Mouse (Mus musculus): ENCODE data around the gene Ddah2.

Gene Ddah2

DNA sequence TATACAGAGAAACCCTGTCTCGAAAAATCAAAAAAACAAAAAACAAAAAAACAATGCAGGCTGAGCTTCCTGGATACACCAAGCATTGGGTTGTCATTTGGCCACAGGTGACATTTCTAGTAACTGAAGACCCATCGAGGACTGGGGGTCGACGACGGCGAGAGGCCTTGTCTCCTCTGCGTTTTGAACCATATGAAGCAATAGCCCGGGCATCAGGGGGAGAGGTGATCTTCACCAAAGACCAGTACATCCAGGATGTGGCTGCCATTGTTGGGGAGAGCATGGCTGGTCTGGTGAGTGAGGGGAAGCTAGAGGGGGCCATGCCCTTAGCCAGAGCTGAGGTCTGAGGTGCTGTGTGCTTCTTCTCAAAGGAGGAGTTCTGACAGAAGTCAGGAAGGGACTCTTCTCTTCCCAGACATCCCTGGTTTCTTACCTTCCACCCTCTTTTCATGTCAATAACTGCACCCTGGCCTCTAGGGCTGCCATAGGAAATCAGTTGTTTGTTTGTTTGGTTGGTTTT is 36.2 kb upstream of the Ddah2 start:
- TF ChIP-seq GATA4 (IDR thresholded peaks at IDR 0.05; ENCODE audit: insufficient replicate concordance, low read length): no peak

DNA sequence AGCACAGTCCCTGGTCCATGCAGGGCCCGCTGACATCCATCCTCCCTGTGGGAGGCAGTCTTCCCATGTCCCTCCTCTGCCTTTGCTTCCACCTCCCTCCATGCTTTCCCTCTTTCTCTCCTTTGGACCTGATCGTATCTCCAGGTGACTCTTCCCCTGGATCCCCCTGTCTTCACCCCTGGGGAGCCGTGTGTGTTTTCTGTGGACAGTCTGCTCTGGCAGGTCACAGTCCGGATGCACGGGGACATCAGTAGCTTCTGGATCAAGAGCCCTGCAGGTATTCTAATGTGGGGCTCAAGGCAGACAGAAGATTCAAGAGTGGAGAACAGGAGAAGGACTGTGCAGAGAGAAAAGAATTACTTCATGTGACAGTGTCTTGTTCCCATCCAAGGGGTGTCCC is 35.6 kb upstream of the Ddah2 start:
- no peak for TF ChIP-seq GATA4 (IDR thresholded peaks at IDR 0.05; ENCODE audit: insufficient replicate concordance, low read length)

DNA sequence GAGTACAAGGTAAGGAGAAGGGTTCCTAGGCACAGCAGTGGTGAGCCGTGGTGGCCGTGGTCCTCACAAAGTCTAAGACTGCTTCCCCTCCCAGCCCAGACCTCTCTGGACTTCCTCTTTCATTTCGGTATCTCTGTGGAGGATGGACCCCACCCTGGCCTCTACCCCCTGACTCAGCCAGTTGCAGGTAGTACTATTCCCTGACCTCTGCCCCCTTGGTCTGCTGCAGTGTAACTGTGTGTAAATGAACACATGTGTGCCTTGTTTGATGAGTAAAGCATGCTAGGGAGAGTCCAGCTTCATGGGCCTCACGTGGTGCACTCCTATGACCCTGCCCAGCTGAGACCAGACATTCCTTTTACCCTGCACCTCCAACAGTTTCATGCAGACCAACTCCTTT is 35.1 kb upstream of the Ddah2 start:
- no peak for TF ChIP-seq GATA4 (IDR thresholded peaks at IDR 0.05; ENCODE audit: insufficient replicate concordance, low read length)

DNA sequence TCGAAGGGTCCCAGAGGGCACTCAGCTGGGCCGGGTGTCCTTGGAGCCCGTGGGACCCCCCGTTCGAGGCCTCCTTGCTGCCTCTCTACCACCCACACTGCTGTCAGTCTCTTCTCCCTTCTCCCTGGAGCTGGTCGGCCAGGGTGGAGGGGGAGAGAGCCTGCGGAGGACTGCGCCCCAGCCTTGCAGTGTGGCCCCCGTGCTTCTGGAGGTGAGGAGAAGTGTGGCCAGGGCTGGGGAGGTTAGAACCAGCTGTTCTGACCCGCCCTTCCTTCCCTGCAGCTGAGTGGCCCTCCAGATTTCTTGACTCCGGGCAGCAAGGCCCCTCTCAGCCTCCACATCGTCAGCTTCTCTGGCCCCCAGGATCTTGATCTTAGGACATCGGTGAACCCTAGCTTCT is 34.6 kb upstream of the Ddah2 start:
- TF ChIP-seq GATA4 (IDR thresholded peaks at IDR 0.05; ENCODE audit: insufficient replicate concordance, low read length): no peak

DNA sequence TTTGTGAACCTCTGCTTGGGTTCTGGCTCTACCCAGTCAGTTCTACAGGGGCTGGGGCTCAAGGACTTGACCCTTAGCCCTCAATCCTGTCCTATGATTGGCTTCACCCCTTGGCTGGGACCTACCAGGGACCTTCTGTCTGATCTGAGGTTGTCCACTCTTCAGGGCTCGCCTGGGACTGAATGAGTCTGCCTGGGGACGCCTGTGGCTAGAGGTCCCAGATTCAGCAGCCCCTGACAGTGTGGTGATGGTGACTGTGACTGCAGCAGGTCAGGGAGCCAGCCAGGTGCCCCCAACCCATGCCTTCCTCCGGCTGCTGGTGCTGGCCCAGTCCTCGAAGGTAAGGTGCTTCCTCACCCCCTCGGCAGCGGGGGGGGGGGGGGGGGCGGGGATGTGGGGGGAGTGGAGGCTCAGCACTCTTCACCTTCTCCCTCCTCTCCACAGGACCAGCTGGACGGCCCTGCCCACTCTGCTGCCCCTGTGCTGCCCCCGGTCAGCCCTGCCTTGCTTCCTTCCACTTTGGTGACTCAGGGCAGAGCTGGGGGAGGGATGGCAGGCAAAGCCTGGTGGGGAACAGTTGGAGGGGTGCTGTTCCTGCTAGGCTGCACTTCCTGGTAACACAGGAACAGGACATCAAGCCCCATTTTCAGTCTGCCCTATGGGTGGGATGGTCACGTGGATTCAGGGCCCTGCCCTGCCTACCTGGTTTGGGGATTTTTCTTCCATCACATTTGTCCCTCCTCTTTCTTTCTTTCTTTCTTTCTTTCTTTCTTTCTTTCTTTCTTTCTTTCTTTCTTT is 33.9 kb upstream of the Ddah2 start:
- no peak for TF ChIP-seq GATA4 (IDR thresholded peaks at IDR 0.05; ENCODE audit: insufficient replicate concordance, low read length)

DNA sequence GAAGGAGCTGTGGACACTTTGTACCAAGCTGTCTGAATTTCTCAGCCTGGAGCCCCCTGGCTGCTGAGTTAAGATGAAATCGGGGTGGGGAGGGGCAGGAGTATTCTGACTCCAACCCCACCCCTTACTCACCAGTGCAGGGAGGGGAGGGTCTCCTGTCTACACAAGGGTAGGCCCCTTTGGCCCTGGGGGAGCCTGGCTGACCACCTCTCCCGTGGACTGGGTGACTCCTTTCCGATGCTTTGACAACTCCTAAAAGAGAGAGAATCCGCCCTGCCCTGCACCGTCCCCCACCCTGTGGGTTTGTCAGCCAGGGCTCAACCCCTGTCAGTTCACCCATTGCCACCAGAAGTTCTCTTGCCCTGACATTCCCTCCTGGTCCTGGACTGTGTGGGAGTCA is 32.6 kb upstream of the Ddah2 start:
- TF ChIP-seq GATA4 (IDR thresholded peaks at IDR 0.05; ENCODE audit: insufficient replicate concordance, low read length): no peak

DNA sequence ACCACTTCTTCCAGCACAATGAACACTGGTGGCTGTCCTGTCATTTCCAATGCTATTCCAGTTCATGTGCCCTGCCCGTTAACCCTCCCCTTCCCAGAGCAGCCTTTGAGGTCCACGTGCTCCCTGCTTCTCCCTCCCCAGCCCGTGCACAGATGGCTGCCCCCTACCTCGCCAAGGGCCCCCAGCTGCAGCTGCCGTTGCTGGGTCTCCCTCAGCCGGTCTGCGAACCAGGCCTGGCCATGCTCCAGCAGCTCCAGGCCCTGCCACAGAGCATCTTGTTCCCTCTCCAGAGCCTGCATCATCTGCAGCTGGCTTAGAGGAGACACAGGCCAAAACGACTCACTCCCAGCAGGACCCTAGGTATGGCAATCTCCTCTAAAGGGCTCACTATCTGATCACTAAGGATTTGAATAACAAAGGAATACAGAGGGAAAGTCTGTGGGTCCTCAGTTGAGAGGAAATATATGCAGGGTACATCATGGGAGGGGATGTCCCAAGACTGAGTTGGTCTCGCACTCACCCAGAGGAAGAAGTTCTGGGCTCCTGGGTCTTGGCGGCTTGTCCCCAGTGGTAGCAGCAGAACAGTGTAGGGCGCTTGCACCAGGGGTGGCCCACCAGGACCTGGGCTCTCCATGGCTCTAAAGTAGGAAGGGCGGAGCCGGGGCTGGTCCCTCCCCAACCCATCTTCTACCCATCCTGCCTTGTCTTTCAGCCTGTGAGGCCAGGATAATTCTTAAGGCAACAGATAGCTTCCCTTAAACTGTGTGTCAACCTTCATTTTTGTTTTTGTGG is 31.4 kb upstream of the Ddah2 start, which contains the start of gene Sapcd1:
Sapcd1 (minus strand) TSS at position 740 of the 792 bp plus-strand sequence.
- no peak for TF ChIP-seq GATA4 (IDR thresholded peaks at IDR 0.05; ENCODE audit: insufficient replicate concordance, low read length)

DNA sequence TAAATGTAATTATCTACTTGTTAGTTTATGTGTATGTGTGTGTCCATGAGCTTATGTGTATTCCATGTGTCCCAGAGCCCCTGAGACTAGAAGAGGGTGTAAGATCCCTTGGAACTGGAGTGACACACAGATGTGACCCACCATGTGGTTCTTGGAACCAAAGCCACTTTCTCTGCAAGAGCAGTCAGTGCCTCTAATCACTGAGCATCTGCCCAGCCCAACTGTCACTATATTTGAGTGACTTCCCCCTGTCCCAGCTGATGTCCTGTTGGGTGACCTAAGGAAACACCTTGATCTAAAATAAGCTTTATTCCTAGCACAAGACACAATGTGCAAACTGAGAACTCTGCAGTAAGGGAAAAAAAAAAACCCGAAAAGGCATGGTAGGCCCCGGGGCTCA is 30.5 kb upstream of the Ddah2 start:
- TF ChIP-seq GATA4 (IDR thresholded peaks at IDR 0.05; ENCODE audit: insufficient replicate concordance, low read length): no peak

DNA sequence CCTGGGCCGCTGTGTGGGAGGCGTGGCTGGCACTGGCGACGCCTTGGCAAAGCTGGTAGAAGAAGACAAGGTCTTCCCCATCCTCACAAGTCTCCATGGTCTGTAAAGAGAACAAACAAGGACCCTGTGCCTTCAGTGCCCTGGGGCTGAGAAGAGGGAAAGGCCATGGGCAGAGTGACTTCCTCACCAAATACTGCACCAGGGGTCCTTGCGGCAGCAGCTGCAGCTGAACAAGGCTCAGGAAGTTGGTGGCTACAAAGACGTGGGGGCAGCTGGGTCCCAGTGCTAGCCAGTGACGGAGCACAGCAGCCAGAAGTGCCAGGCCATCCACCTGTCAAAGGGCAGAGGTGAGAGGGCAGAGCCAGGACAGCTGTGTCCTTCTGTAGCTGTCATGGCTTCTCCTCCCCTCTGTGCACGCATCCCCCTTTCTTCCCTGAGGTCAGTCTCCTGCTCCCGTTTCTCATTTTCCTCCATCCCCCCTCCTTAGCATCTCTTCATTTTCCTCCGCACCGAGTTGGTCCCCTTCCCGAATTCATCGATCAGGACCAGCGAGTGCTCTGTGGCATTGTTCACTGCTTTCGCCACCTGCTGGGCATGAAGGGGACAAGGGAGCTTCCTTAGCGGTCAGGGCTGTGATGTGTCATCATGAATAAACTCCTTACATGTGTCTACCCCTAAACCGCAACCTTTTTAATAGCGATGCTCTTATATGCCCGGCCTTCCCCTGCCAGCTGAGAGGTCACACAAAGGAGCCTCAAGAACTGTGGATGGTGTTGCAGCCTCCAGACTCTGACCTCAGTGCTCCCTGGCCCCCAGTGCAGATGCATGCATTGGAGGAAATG is 28.9 kb upstream of the Ddah2 start:
- TF ChIP-seq GATA4 (IDR thresholded peaks at IDR 0.05; ENCODE audit: insufficient replicate concordance, low read length): no peak

DNA sequence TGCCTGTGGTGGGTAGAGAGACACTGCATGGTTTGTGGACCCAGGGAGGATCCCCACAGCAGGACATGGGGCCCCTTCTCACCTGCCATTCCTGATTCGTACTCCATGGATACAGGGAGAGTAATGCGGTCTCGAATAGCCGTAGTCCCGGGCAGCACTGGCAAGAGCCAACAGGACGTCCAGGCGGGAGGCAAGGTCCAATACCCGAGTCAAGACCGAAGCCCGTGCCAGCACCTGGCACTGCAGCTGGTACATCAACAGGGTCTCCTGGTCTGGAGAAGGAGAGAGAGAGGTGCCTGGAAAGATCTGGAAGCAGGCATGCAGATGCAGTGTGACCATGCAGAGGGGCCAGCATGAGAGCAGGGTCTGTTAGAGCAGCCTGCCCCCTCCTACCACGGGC is 27.6 kb upstream of the Ddah2 start:
- no peak for TF ChIP-seq GATA4 (IDR thresholded peaks at IDR 0.05; ENCODE audit: insufficient replicate concordance, low read length)

DNA sequence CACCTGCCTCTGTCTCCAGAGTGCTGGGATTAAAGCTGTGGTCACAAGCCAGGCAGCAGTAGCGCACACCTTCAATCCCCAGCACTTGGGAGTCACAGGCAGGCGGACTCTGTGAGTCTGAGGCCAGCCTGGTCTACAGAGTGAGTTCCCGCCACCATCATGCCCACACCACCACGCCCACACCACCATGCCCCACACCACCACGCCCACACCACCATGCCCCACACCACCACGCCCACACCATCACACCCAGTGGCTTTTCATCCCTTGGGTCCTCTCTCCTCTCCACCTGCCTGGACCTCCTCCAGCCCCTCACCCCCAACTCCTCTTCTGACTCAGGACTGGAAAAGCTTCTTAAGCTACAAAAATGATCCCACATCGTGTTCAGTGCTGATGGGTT is 27.0 kb upstream of the Ddah2 start:
- TF ChIP-seq GATA4 (IDR thresholded peaks at IDR 0.05; ENCODE audit: insufficient replicate concordance, low read length): no peak

DNA sequence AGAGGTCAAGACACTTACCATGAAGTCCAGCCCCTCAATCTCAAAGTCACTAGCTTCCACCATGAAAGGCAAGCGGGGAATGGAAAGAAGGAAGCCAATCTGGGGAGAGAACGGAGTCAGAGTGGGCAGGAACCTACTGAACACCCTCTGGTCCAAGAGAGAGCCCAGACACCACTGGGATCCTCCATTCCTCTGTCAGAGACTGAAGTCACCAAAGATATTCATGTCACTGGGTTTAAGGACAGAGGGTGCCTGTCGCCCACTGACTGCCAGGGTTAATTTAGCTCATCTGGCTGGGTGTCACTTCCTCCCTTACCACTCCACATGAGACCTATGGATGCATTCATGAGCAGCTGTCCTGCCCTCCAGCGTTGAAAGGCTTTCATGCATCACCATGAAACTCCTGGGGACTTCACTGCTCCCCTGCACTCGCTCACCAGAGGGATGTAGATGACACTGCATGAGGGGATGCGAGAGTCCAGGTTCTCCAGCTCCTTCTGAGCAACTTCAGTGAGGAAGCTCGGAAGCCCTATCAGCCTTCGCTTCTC is 26.4 kb upstream of the Ddah2 start:
- TF ChIP-seq GATA4 (IDR thresholded peaks at IDR 0.05; ENCODE audit: insufficient replicate concordance, low read length): no peak

DNA sequence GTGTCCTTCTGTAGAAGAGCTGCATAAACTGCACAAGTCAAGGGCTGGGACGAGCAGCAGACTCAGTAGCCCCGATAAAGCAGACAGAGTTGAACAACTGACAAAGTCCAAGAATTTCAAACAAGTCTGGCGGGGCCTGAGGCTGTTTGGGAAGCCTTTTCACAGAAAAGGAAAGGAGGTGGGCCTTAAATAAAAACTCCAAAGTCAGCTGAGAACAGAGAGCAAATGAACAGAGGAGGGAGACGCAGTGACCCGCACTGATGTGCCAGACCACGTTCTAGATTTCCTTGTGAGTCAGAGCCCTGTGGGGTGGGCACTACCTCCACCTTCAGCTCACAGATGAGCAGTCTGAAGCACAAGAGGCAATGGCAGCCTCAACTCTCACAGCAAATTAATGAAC is 23.9 kb upstream of the Ddah2 start:
- TF ChIP-seq GATA4 (IDR thresholded peaks at IDR 0.05; ENCODE audit: insufficient replicate concordance, low read length): no peak

DNA sequence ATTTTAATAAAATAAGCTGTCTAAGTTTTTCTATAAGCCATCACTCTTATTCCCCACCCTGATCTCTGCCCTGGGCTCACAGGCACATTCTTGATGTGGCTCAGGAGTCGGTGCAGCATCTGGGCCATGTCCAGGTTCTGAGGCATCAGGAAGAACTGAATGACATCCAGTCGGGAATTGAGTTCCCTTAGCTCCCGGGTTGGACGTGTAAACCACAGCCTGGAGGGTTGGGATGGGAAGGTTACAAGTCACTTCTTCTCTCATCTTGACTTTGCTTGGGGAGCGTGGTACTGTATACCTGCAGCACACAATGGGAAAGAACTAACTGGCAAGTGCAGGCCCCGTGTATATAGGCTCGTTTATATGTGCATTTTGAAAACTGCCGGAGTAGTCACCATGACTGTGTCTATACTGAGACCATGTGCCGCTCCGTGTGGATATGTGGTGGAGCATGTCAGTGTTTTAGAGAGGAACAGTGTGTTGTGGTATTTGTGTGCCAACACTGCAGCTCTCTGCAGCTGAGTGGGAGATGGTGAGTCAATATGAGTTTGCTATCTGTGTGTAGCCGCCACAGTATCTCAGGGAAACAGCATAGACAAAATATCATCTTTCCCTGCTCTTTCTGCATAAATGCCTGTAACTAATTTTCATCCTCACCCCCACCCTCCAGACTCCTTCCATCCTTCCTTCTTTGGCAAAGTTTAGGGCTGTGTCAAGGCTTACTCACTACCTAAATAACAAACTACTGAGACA is 19.5 kb upstream of the Ddah2 start:
- no peak for TF ChIP-seq GATA4 (IDR thresholded peaks at IDR 0.05; ENCODE audit: insufficient replicate concordance, low read length)

Measured in liver, adult (tissue).